Comparison of ENCODE assay signal across 8 mouse cellular contexts in the genomic region with DNA sequence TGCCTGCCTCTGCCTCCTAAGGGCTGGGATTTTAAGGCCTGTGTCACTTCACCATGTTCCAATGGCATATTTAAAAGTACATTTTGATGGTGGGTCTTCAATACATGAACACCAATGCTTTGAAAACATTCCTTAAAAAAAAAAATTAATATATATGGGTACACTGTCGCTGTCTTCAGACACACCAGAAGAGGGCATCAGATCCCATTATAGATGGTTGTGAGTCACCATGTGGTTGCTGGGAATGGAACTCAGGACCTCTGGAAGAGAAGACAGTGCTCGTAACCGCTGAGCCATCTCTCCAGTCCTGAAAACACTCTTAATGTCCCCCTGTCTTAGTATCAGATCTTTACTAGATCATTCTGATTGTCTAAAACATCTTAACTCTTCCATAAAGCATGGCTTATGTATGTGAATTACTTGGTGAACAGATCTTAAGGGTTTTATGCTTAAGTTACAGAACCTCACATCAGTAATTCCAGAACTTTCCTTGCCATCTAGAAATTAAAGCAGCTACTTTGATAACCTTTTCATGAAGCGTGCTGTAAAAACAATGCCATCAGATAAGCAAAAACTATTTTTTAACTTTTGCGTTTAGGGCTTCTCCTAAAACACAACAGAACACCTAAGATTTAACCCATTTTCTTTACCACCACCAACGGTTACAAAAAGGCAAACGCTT. TPM values are rescaled to one million over a fixed set of nuclear protein-coding genes. Genes with fewer than 3 reads are reported as not detected.
DNase-seq lines count a peak whose midpoint lies in the region; ATAC-seq and TF ChIP-seq lines count a peak whose summit lies in the region.

No protein-coding gene starts in this region.

- peaks cover 5% of the 10 kb centered on the region; the same call in 1 of the 2 replicates for H3K4me1 ChIP-seq in cortical plate, adult 2 months (ENCODE audit: control insufficient read depth, insufficient read depth, low read length)
- peaks cover 6% of the 10 kb centered on the region; the same call in 1 of the 2 replicates for H3K4me1 ChIP-seq in hindbrain, postnatal 0 days (ENCODE audit: insufficient read depth, low read length)

- no peak for DNase-seq in layer of hippocampus, adult 2 months (ENCODE audit: low spot score in 2 of 2)
- DNase-seq in layer of hippocampus, adult 8-10 months (ENCODE audit: low spot score in 2 of 2), result no peak
- DNase-seq in hindbrain, postnatal 0 days (ENCODE audit: low spot score), result no peak
- no peak for DNase-seq in left cerebral cortex, adult 8-10 months (ENCODE audit: low spot score in 2 of 2)
- no peak for DNase-seq in cerebellum, adult 8-10 months
- DNase-seq in right cerebral cortex, adult 2 months (ENCODE audit: low spot score in 2 of 2), result no peak

- peak overlapping the region; percentile 94; the same call in 1 of the 2 replicates for H3K9ac ChIP-seq in hindbrain, postnatal 0 days (replicated peaks; ENCODE audit: low read length)

- H3K36me3 ChIP-seq in hindbrain, postnatal 0 days (ENCODE audit: insufficient read depth, low read length), result peaks cover 10% of the 10 kb centered on the region
- peaks cover 29% of the 10 kb centered on the region for H3K36me3 ChIP-seq in myocyte (ENCODE audit: control insufficient read depth, insufficient read depth)

- WGBS in hindbrain, postnatal 0 days, result 41% methylated on average over 7 of the region's 7 CpGs

- H3K4me3 ChIP-seq in layer of hippocampus, adult 2 months, result peak overlapping the region; percentile 96
- H3K4me3 ChIP-seq in cortical plate, adult 2 months (ENCODE audit: insufficient read depth, low read length), result peak overlapping the region; percentile 70
- H3K4me3 ChIP-seq in hindbrain, postnatal 0 days (ENCODE audit: low read length), result peak overlapping the region; percentile 95
- peak overlapping the region; percentile 55 for H3K4me3 ChIP-seq in myocyte

- no peaks in the 10 kb centered on the region for H3K27me3 ChIP-seq in hindbrain, postnatal 0 days (ENCODE audit: insufficient read depth, low read length)
- H3K27me3 ChIP-seq in myocyte (ENCODE audit: control insufficient read depth, insufficient read depth, insufficient read length), result no peaks in the 10 kb centered on the region

- H3K79me2 ChIP-seq in myocyte (ENCODE audit: control insufficient read depth, insufficient read depth), result peaks cover 54% of the 10 kb centered on the region

- peak overlapping the region; percentile 69 for H3K4me2 ChIP-seq in hindbrain, postnatal 0 days (ENCODE audit: low read depth, low read length)
- H3K4me2 ChIP-seq in myocyte (ENCODE audit: low read depth), result peak overlapping the region; percentile 76

- no peak for TF ChIP-seq POLR2A in cortical plate, adult 2 months (IDR thresholded peaks at IDR 0.05; ENCODE audit: extremely low read depth, insufficient read depth, low read length)
- TF ChIP-seq POLR2A in myocyte (IDR thresholded peaks at IDR 0.05; ENCODE audit: insufficient read length, low read depth), result no peak

- no peaks in the 10 kb centered on the region for H3K9me3 ChIP-seq in hindbrain, postnatal 0 days (ENCODE audit: low read length)

- no peak for ATAC-seq in hindbrain, postnatal 0 days

- peak; percentile 52 for TF ChIP-seq CTCF in layer of hippocampus, adult 2 months (conservative IDR thresholded peaks at IDR 0.05)
- no peak for TF ChIP-seq CTCF in cortical plate, adult 2 months (IDR thresholded peaks at IDR 0.05; ENCODE audit: extremely low read depth, insufficient read depth, low read length)
- TF ChIP-seq CTCF in hindbrain, postnatal 0 days (IDR thresholded peaks at IDR 0.05; ENCODE audit: low read depth), result peak; percentile 21; the same call in 1 of the 2 replicates

- peak overlapping the region; percentile 88 for H3ac ChIP-seq in myocyte (ENCODE audit: control insufficient read depth, insufficient read length)

- H3K27ac ChIP-seq in layer of hippocampus, adult 2 months, result peak overlapping the region; percentile 95
- H3K27ac ChIP-seq in cortical plate, adult 2 months (ENCODE audit: insufficient read depth, low read length), result no peak overlapping the region
- peak overlapping the region; percentile 98 for H3K27ac ChIP-seq in hindbrain, postnatal 0 days

TF ChIP-seq in myocyte, 11 proteins besides CTCF, POLR2A, EP300 and RAD21:
- no peak for TF ChIP-seq MYOD1 (IDR thresholded peaks at IDR 0.05; ENCODE audit: control insufficient read depth in 1 of 3, insufficient read length in 2 of 3, low read depth in 2 of 3)

RNA-seq across cellular contexts. Expression of gene Zfp706, which starts 1.6 kb away (rescaled TPM):
- 100 to 1,000 TPM; 275 to 283 TPM for total RNA-seq in layer of hippocampus, adult 2 months (2021)
- total RNA-seq in layer of hippocampus, adult 8-10 months (2022), result 100 to 1,000 TPM; 229 to 299 (median 248) TPM
- polyA plus RNA-seq in cortical plate, adult 2 months (2012; rRNA removed), result 94.9 and 95.4 TPM in 2 replicates
- 57.2 and 61.8 TPM in 2 replicates for total RNA-seq in hindbrain, postnatal 0 days (2014; rRNA removed)
- 463 and 467 TPM in 2 replicates for polyA plus RNA-seq in hindbrain, postnatal 0 days (2015; fragmentation: Nextera tagmentation; extraction: Ambion mirVana)
- 199 TPM for polyA plus RNA-seq in myocyte (2012; fragmentation: generic; extraction: Trizol)
- 100 to 1,000 TPM; 193 to 250 (median 224) TPM for total RNA-seq in left cerebral cortex, adult 8-10 months (2022)
